Mouse (Mus musculus): ENCODE results near the gene C1qtnf6.

DNA sequence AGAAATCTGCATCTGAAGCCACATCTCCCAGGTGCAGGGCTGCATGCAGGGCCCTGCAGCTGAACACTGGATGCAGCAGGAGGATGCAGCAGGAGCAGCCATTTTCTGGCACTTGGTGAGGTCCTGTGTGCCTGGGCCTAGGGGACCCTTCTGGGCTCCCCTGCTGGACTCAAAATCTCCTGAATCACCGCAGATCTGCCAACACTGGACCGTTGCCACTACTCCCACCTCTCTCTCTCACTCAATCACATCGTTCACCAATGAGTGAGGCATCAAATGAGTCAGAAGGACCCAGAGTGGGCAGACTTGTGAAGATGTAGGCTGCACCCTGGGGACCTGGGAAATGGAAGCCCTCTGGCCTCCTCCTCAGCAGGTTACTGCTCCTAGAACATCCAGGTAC, 9.8 kb upstream of the C1qtnf6 start:
- TF ChIP-seq POLR2A (IDR thresholded peaks at IDR 0.05; ENCODE audit: low read depth, low read length) (no peak), MAX (IDR thresholded peaks at IDR 0.05; ENCODE audit: low read length) (no peak), ZC3H11A (IDR thresholded peaks at IDR 0.05; ENCODE audit: low read depth, low read length) (no peak), TCF12 (IDR thresholded peaks at IDR 0.05; ENCODE audit: low read depth, low read length) (no peak), POLR2AphosphoS2 (IDR thresholded peaks at IDR 0.05; ENCODE audit: low read depth, low read length) (no peak), EP300 (IDR thresholded peaks at IDR 0.05; ENCODE audit: low read length) (no peak), RCOR1 (conservative IDR thresholded peaks at IDR 0.05; ENCODE audit: low read depth, low read length) (no peak), CTCF (conservative IDR thresholded peaks at IDR 0.05 in 1 of 2, IDR thresholded peaks at IDR 0.05 in 1 of 2; ENCODE audit: low read depth in 2 of 2, low read length in 2 of 2) (no peak), IRF4 (IDR thresholded peaks at IDR 0.05; ENCODE audit: low read depth, low read length) (no peak), GABPA (IDR thresholded peaks at IDR 0.05; ENCODE audit: insufficient replicate concordance, low read depth, low read length) (no peak), UBTF (IDR thresholded peaks at IDR 0.05; ENCODE audit: low read depth, low read length) (no peak), ZNF384 (IDR thresholded peaks at IDR 0.05; ENCODE audit: low read depth, low read length) (no peak), CHD2 (IDR thresholded peaks at IDR 0.05; ENCODE audit: low read length) (no peak), CHD1 (IDR thresholded peaks at IDR 0.05; ENCODE audit: low read depth, low read length) (no peak)

Measured in CH12.LX (cell line).